Mouse (Mus musculus) adrenal gland, postnatal 36 days (tissue): ENCODE results near the gene Sertad3. TPM values are rescaled to one million over a fixed set of nuclear protein-coding genes. Genes with fewer than 3 reads are reported as not detected.
"Not testable (repeated sequence)": the region's sequence is repeated elsewhere in the genome, so short reads cannot be mapped to it uniquely, and the experiment has no call there.

Source experiments
- DNase-seq, 2 experiments: peaks; one replicate each; pipeline ENCODE4 v3.0.0; 2021; ENCODE audit warnings: mixed read lengths in 1 of 2
- total RNA-seq, 2 experiments: library from RNA; stranded (reverse); gene quantifications; 2 replicates each; pipeline ENCODE4 v1.2.3; 2021

Gene Sertad3
- total RNA-seq, 2 experiments from 2014 or later, result 15.9 to 16.3 TPM

DNA sequence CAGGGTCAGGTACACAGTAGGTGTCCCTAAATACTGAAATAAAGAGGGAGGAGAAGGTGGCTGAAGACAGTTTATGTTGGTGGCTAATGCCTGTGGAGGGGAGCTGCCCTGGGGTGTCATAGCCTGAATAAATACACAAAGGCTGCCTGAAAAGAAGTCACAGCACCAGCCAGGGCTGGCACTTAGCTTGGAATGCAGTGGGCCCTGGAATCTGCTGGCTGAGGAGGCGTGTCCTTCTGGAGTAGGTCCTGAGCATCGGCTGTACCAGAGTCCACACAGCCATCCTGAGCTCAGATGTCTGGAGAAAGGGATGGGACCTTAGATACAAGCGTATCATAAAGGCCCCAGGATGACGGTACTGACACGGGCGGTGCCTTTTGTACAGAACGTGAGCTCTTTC lies 18.3 kb downstream of the Sertad3 start:
- DNase-seq, result no peak

DNA sequence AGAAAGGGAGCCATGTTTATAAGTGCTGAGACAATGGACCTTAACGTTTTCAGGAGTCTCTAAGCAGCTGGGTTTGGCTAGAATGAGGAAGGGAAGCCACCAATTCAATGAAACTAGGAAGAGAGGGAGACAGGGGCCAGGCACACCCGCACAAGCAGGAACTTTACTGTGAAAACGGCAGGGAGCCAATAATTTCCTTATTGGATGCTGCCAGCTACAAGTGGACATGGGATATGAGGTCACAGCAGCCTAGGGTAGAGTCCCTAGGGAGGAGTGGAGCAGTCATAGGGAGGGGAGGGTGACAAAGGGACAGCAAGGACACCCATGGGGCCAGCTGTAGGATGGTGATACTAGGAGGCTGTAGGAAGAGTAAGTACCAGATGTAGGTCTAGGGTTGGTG lies 19.5 kb downstream of the Sertad3 start:
- DNase-seq, result no peak

GRCm38 (mm10) chr7:27493450-27493849 lies 19.9 kb downstream of the Sertad3 start:
- DNase-seq, result no peak

- DNase-seq, result not testable (repeated sequence)
Measured at GRCm38 (mm10) chr7:27494659-27495367, 21.2 kb downstream of the Sertad3 start.

GRCm38 (mm10) chr7:27499036-27499435 lies 25.5 kb downstream of the Sertad3 start, which contains the start of gene Prx:
Gene Prx (plus strand): TSS chr7:27499324.
- no peak for DNase-seq

GRCm38 (mm10) chr7:27501620-27502019 lies 28.1 kb downstream of the Sertad3 start:
- DNase-seq, result peak; percentile 66 to 70

GRCm38 (mm10) chr7:27506765-27507370 lies 33.3 kb downstream of the Sertad3 start:
- no peak for DNase-seq

DNA sequence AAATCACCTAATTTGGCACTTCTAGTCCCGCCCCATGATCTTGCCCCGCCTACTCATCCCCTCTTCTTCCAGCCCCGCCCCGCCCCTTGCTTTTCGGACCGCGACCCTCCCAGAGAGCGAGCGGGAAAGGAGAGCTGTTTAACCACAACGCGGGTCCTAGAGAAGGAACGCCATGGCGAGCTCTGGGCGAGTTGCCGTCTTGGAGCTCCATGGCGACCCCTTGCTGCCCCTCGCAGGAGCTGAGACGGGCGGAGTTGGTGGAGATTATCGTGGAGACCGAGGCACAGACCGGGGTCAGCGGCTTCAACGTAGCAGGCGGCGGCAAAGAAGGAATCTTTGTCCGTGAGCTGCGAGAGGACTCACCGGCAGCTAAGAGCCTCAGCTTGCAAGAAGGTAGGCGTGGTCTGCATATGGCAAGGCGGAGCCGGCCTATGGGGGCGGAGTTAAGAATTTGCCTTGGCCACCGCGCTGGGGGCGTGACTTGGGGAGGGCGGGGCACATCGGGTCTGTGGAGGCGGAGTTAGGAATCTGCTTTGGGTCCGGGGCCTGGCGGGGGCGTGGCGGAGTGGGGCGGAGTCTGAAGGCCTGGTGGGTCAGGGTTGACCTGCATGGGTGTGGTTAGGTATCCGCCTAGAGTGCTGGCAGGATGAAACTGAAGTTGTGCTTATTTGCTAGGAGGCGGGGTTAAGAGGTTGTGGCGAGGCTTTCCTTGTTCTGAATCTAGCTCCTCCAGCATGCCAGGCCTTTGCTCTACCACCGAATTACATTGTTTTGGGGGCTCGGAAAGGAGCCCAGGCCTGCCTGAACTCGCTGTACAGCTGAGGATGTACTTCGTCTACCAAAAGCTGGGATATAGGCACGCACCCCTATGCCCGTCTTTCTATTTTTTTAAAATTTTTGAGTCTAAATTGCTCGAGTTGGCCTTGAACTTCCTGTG lies 34.4 kb downstream of the Sertad3 start:
- peak; percentile 100 for DNase-seq

- DNase-seq, result peak; percentile 77 to 83
Measured at GRCm38 (mm10) chr7:27508648-27509005, 35.1 kb downstream of the Sertad3 start.

GRCm38 (mm10) chr7:27510809-27511208 lies 37.2 kb downstream of the Sertad3 start:
- DNase-seq, result no peak

GRCm38 (mm10) chr7:27514961-27515360 lies 41.4 kb downstream of the Sertad3 start:
- DNase-seq, result no peak

GRCm38 (mm10) chr7:27518314-27518713 lies 44.7 kb downstream of the Sertad3 start:
- DNase-seq, result no peak

DNA sequence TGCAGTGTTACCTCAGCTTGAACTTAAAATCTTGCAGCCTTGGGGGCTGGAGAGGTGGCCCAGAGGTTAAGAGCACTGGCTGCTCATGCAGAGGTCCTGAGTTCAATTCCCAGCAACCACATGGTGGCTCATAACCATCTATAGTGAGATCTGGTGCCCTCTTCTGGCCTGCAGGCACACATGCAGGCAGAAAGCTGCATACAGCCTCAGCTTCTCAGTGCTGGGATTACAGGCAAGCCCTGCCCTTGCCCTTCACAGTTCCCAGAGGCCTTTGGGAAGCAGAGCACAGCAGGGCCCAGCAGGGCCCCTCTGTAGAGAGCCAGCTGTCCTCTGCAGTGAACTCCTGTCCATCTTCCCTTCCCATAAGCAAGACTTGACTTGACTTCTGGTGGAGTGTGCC lies 46.5 kb downstream of the Sertad3 start:
- no peak for DNase-seq

GRCm38 (mm10) chr7:27520599-27520998 lies 47.0 kb downstream of the Sertad3 start:
- DNase-seq, result no peak

- DNase-seq, result no peak
Measured at GRCm38 (mm10) chr7:27522967-27523366, 49.4 kb downstream of the Sertad3 start, which contains the start of gene Hipk4. Gene Hipk4 (plus strand): TSS chr7:27523267.

DNA sequence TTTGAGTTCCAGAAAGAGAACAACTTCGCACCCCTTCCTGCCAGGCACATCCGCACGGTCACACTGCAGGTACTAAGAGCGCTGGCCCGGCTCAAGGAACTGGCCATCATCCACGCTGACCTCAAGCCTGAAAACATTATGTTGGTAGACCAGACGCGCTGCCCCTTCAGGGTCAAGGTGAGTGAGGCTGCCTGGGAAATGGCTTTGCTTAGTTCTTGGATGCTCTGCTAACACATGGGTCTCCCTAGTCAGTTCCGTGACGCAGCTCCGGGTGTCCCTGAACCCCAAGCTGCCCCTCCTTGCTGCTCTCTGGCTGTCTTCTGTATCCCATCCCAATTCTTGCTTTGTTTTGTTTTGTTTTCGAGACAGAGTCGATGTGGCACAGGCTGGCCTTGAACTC lies 50.2 kb downstream of the Sertad3 start:
- no peak for DNase-seq

- peak; percentile 84 to 85 for DNase-seq
Measured at GRCm38 (mm10) chr7:27526039-27526827, 52.7 kb downstream of the Sertad3 start.
